Mouse (Mus musculus) kidney, adult 2 months (tissue): ENCODE results near the gene Per1. TPM values are rescaled to one million over a fixed set of nuclear protein-coding genes. Genes with fewer than 3 reads are reported as not detected.

ENCODE experiments used
- DNase-seq: peaks from one replicate; pipeline ENCODE4 v3.0.0; 2021
- H3K27ac ChIP-seq: fragments of 200-500 bp; 2 replicates; pipeline ENCODE4 v1.5.1; 2012; ENCODE audit warnings: low read depth, low read length, control low read depth, inconsistent platforms; ENCODE audit not compliant: insufficient read depth
- H3K27me3 ChIP-seq: fragments of 200-500 bp; replicated peaks from 2 replicates; pipeline ENCODE4 v1.6.1; 2012; ENCODE audit warnings: mild to moderate bottlenecking, moderate library complexity, low read length, inconsistent platforms; ENCODE audit not compliant: control insufficient read depth, insufficient read depth
- H3K36me3 ChIP-seq: fragments of 200-500 bp; 2 replicates; pipeline ENCODE4 v1.6.1; 2012; ENCODE audit warnings: mild to moderate bottlenecking, moderate library complexity, low read length, inconsistent platforms; ENCODE audit not compliant: control insufficient read depth, insufficient read depth
- H3K4me1 ChIP-seq: fragments of 200-500 bp; 2 replicates; pipeline ENCODE4 v1.6.1; 2011; ENCODE audit warnings: low read length; ENCODE audit not compliant: control insufficient read depth, insufficient read depth
- H3K4me3 ChIP-seq: fragments of 200-500 bp; 2 replicates; pipeline ENCODE4 v1.5.1; 2011; ENCODE audit warnings: mild to moderate bottlenecking, low read depth, low read length, control low read depth; ENCODE audit not compliant: insufficient read depth
- CTCF ChIP-seq: fragments of 200-500 bp; conservative IDR thresholded peaks from 2 replicates; pipeline ENCODE4 v1.5.1; 2011; ENCODE audit warnings: low read depth, mild to moderate bottlenecking, control low read depth, low read length, moderate library complexity, mixed read lengths; ENCODE audit not compliant: insufficient read depth, insufficient read length
- POLR2A ChIP-seq: fragments of 200-500 bp; IDR thresholded peaks from one replicate; pipeline ENCODE4 v1.6.1; 2011; ENCODE audit warnings: low read depth, low read length, control low read depth
- WGBS: fragments of 180-500 bp; shearing (Covaris S2); methylation state at CpG from one replicate; pipeline ENCODE4 v1.1.7; 2018; 5-methylcytosine and 5-hydroxymethylcytosine counted together
- polyA plus RNA-seq: library from polyadenylated mRNA; depleted of rRNA; stranded (reverse); fragments of >200 nt; gene quantifications from 2 replicates; pipeline ENCODE4 v1.2.3, GENCODE M21; 2012

Per1 gene
- polyA plus RNA-seq, 1 experiment: 13.5 TPM

- WGBS: 85% methylated on average over 14 of the region's 14 CpGs
- no peaks in the 10 kb centered on the region for H3K27me3 ChIP-seq
- peaks cover 8% of the 10 kb centered on the region; the same call in 1 of the 2 replicates for H3K4me1 ChIP-seq
- DNase-seq: no peak
- H3K4me3 ChIP-seq: no peak overlapping the region
- no peak overlapping the region for H3K27ac ChIP-seq
- no peaks in the 10 kb centered on the region for H3K36me3 ChIP-seq
- TF ChIP-seq CTCF: no peak
- no peak for TF ChIP-seq POLR2A
Measured at GRCm38 (mm10) chr11:69119446-69120155, 24.6 kb downstream of the Per1 start.

- Histone ChIP-seq H3K27ac (no peak within 1 kb of the TSS), H3K36me3 (no peaks in the 10 kb centered on the region), H3K4me3 (peak within 1 kb of the TSS; percentile 62), H3K27me3 (no peaks in the 10 kb centered on the region), H3K4me1 (peaks cover 8% of the 10 kb centered on the region; the same call in 1 of the 2 replicates)
- TF ChIP-seq POLR2A: no peak
- DNase-seq: no peak
- 33% methylated on average over 27 of the region's 27 CpGs for WGBS
Measured at GRCm38 (mm10) chr11:69120221-69121000, 25.4 kb downstream of the Per1 start, which contains the start of gene Hes7. Gene Hes7 (plus strand): TSS chr11:69120404.

GRCm38 (mm10) chr11:69121001-69121740 lies 26.2 kb downstream of the Per1 start:
- 11% methylated on average over 33 of the region's 33 CpGs for WGBS
- Histone ChIP-seq H3K4me3 (peak overlapping the region; percentile 62), H3K4me1 (peaks cover 8% of the 10 kb centered on the region; the same call in 1 of the 2 replicates), H3K27me3 (no peaks in the 10 kb centered on the region), H3K36me3 (no peaks in the 10 kb centered on the region), H3K27ac (no peak overlapping the region)
- peak; percentile 40 for DNase-seq
- TF ChIP-seq POLR2A (no peak), CTCF (no peak)

- Histone ChIP-seq H3K27me3 (no peaks in the 10 kb centered on the region), H3K27ac (no peak overlapping the region), H3K4me3 (peak overlapping the region; percentile 62), H3K36me3 (no peaks in the 10 kb centered on the region), H3K4me1 (peaks cover 8% of the 10 kb centered on the region; the same call in 1 of the 2 replicates)
- no peak for TF ChIP-seq CTCF
- no peak for TF ChIP-seq POLR2A
- WGBS: 2% methylated on average over 32 of the region's 32 CpGs
- no peak for DNase-seq
Measured at GRCm38 (mm10) chr11:69121741-69122335, 26.8 kb downstream of the Per1 start.

GRCm38 (mm10) chr11:69122336-69122951 lies 27.4 kb downstream of the Per1 start, which contains the start of gene 9130213A22Rik:
Gene 9130213A22Rik (minus strand): TSS chr11:69122589.
- no peaks in the 10 kb centered on the region for H3K36me3 ChIP-seq
- TF ChIP-seq CTCF (peak; percentile 59), POLR2A (no peak)
- DNase-seq: peak; percentile 90
- H3K4me1 ChIP-seq: peaks cover 6% of the 10 kb centered on the region; the same call in 1 of the 2 replicates
- no peaks in the 10 kb centered on the region for H3K27me3 ChIP-seq
- WGBS: under 1% methylated on average over 66 of the region's 66 CpGs
- H3K4me3 ChIP-seq: peak within 1 kb of the TSS; percentile 62
- peak within 1 kb of the TSS; percentile 72 for H3K27ac ChIP-seq

DNA sequence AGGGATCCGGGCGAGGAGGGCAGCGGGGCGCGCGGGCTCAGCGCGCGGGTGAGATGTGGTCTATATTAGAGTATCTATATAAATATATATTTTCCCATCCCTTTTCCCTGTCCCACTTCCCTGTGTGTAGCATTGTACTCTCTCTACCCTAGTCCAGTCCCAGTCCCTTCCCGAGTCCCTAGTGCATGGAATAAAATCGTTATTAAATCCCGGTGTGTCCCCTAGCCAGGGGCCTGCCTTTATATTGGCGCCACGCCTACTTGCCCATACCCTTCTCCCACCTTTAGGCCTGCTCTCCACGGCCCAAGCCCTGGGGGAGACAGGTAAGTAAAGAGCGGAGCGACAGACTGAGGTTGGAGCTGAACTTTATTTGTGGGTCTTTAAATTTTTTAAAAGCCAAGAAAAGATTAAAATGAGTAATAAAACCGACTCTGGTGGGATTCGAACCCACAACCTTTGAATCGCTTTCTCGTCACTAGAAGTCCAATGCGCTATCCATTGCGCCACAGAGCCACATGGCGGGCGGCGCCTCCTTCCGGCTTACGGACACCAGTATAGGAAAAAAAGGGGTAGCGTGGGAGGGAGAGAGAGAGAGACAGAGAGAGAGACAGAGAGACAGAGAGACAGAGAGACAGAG lies 28.2 kb downstream of the Per1 start:
- 0 out of 2 replicates have a peak, but pooled peaks have one; percentile 20 for TF ChIP-seq CTCF
- TF ChIP-seq POLR2A: no peak
- Histone ChIP-seq H3K27ac (peak overlapping the region; percentile 40), H3K4me3 (peak overlapping the region; percentile 62), H3K27me3 (no peaks in the 10 kb centered on the region), H3K4me1 (peaks cover 4% of the 10 kb centered on the region; the same call in 1 of the 2 replicates), H3K36me3 (no peaks in the 10 kb centered on the region)
- WGBS: 1% methylated on average over 29 of the region's 29 CpGs
- peak; percentile 95 for DNase-seq
